Mouse (Mus musculus) gastrocnemius, postnatal 14 days (tissue): ENCODE measurements around the gene Heatr5a. TPM values are rescaled to one million over a fixed set of nuclear protein-coding genes. Genes with fewer than 3 reads are reported as not detected.
A peak's percentile ranks its signal among the peaks of the same experiment; 100 is the strongest.

Experiments used
- DNase-seq: peaks from one replicate; pipeline ENCODE4 v3.0.0; 2021; ENCODE audit warnings: mixed read lengths
- intact Hi-C: fragments of 180-260 bp; cut with DNase I; formaldehyde crosslinking; loops from one replicate; pipeline ENCODE4 v1.15.1; 2025; ENCODE audit warnings: low total_unique reads
- long read RNA-seq, 2 experiments: library from polyadenylated mRNA; stranded (forward); transcript quantifications; one replicate each; pipeline ENCODE4 v2.0.0; 2021
- total RNA-seq, 2 experiments: library from RNA; stranded (reverse); gene quantifications; 2 replicates each; pipeline ENCODE4 v1.2.3; 2021

Gene Heatr5a
- total RNA-seq, result 10 to 100 TPM; 14.1 to 17.9 TPM
- long read RNA-seq, experiment 1, partial matches to known transcripts, result 3 of 6 reads
- long read RNA-seq, experiment 1, other reads (novel, unspliced or antisense), result 3 of 6 reads
- long read RNA-seq, experiment 2, partial matches to known transcripts, result 1 of 4 reads
- long read RNA-seq, experiment 2, other reads (novel, unspliced or antisense), result 3 of 4 reads

DNA sequence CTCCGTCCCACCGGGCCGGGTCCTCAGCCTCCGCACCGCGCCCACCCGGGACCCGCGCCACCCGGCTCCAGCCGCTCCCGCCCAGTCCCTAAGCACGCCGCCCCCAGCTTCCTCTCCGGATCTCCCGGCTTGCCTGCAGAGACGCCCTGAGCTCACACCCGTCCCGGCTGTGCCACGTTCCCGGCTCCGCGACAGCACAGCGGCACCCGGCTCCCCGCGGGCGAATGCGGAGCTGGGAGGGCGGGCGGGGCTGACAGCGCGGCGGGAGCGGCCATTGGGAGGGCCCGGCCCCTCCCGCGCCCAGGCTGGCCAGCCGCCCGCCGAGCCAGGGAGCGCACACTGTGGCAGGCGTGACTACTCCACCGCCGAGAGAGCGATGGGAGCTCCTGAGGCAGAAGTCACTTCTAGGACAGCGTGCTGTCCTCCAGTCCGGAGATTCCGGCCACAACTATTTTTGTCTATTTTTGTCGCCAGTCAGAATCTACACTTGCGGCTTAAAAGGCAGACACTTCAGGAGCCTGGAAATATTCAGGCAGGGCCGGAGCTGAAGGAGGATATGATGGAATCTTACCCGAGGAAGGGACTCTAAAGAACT lies at the start of gene Heatr5a:
Gene Heatr5a (minus strand): TSS at position 252 of the 595 bp plus-strand sequence.
- DNase-seq, result peak; percentile 95
- intact Hi-C loops, result no loop called here

DNA sequence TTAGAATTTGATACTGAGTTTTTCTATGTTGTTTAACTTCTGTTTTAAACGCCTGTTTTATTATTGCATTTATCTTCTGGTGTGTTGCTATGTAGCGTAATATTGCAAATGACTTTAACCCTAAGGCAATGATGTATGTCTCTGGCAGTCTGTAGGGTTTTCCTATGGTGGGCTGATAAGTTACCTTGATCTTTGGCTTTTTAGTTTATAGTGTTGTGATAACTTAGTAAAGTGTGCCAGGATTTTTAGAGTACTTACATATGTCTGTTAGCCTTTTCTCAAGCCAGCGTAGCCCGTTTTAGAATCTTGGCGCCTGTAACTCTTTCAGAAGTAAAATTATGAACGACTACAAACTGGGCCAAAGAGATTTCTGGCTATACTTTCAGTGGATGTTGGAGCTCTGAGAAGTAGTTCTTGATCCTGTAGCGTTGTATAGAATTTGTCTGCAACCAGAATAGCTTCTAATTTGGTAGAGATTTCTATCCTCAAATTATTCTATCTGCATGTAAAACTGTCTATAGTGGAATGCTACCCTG lies 43.4 kb upstream of the Heatr5a start:
- intact Hi-C loops, result loop anchor here (5.0 kb wide), 1 partner anchor 883 kb away; no protein-coding TSS in a partner anchor
- DNase-seq, result no peak

DNA sequence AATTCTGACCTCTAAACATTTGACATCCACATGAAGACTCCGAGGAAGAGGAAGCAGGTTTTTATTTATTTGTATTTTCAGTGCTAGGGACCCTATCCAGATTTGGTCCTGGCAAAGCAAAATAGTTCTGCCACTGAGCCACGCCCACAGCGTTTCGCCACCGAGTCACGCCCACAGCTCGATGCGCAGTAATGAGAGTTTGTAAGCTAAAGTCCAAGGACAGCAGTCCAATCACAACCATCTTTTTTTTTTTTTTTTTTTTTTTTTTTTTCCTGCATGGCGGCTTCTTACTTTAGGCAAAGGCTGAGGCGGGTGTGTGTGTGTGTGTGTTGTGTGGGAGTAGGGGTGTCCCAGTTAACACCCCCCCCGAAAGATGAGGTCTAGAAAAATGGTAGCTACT lies 42.9 kb upstream of the Heatr5a start:
- DNase-seq, result no peak
- intact Hi-C loops, result loop anchor here (5.0 kb wide), 1 partner anchor 883 kb away; no protein-coding TSS in a partner anchor

DNA sequence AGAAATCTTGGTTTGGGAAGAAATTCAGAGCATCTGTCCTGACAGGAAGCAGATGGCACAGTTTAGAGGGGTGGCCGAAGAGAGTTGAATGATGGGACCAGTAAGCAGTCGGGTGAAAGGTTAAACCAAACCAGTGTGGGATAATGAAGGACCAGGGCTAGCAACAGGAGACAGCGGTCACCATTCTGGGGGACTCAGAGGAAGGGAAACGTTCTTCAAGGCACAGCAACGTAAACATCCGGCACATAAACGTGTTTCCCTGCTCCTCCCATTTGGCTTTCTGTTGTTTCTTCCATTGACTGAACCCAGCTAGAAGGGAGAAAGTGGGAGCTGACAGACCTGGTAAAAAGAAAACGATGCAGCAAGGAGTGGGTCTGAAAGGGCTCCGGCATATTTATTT lies 42.2 kb upstream of the Heatr5a start:
- no peak for DNase-seq

DNA sequence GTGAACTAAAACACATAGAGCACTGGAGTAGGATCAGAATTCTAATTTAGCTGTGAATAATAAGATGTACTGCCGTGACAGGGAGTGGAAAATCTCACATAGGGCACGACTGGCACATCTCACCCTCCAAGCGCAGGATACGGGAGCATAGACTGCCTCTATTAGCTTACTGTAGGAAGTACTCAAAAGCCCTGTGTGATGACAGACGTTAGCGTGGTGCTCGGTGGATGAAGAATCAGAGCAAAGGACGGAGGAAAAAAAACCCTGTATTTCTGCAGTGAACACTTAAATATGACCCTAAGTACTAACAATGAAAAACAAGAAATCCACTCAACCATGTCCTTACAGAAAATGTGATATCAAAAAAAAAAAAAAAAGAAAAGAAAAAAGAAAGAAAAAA lies 41.0 kb upstream of the Heatr5a start:
- intact Hi-C loops, result loop anchor here (5.0 kb wide), 1 partner anchor 885 kb away; no protein-coding TSS in a partner anchor
- no peak for DNase-seq

More for the DNA sequence above, 42.2 kb upstream of the Heatr5a start:
- intact Hi-C loops, result loop anchor here (5.0 kb wide), 1 partner anchor 884 kb away; no protein-coding TSS in a partner anchor

DNA sequence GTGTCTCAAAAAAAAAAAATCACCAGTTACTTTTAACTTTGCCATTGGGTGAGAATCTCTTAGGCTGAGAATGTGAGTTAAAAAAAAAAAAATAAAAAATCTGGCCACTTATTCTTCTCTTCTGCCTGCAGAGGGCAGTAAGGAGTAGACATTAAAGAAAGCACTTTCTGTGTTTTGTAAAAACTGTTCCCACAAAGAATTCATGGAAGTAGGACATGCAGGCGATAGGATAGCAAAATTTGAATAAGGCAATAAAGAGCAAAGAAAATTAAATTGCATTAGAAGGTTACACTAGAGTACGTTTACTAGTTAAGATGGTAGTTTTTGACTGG lies 39.5 kb upstream of the Heatr5a start:
- intact Hi-C loops, result loop anchor here (5.0 kb wide), 1 partner anchor 887 kb away; no protein-coding TSS in a partner anchor
- DNase-seq, result no peak

DNA sequence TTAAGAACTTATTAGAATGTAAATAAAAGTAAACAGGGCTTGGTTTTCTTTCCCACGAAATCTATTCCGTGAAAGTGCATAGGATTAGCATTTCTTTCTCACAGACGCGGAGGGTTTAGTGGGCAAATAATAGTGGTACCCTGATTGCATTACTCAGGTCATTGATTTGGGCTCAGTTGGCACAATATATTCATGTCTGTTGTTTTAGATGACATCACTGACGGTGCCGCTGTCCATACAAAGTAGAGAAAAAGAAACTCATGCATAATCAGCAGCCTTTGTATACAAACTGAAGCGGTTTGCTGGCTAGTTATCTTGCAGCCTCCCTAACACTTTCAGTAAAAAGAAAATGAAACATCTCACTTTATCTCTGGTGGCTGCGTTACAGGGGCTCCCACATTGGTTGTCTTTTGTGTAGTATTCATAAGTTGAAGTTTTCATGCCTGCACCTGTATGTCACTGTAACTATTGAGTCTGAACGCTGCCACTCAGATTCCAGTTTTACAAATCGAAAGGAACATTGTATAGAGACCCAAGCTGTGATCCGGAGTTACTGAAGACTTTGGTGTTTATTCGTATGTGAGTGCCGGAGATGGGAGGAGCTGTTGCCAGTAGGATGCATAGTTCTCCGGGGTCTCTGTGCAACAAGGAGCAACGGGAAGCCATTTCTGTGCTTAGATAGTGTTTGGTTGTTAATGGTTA lies 39.0 kb upstream of the Heatr5a start:
- DNase-seq, result no peak
- intact Hi-C loops, result loop anchor here (5.0 kb wide), 1 partner anchor 887 kb away; no protein-coding TSS in a partner anchor

DNA sequence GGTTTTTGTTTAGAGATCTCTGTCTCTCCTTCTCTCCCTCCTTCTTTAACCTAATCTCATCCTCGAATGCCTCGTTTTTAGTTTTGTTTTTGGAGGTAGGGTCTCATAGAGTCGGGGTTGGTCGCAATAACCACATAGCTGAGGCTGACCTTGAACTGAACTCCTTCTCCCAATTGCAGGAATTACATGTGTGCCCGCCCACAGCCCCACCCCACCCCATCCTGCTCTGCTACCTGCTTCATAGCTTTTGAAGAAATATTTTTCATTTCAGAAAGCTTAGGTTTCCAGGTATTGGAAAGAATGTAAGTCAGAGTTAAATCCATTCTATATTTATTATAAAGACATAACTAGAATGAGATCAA lies 35.5 kb upstream of the Heatr5a start:
- DNase-seq, result no peak
- intact Hi-C loops, result no loop called here

DNA sequence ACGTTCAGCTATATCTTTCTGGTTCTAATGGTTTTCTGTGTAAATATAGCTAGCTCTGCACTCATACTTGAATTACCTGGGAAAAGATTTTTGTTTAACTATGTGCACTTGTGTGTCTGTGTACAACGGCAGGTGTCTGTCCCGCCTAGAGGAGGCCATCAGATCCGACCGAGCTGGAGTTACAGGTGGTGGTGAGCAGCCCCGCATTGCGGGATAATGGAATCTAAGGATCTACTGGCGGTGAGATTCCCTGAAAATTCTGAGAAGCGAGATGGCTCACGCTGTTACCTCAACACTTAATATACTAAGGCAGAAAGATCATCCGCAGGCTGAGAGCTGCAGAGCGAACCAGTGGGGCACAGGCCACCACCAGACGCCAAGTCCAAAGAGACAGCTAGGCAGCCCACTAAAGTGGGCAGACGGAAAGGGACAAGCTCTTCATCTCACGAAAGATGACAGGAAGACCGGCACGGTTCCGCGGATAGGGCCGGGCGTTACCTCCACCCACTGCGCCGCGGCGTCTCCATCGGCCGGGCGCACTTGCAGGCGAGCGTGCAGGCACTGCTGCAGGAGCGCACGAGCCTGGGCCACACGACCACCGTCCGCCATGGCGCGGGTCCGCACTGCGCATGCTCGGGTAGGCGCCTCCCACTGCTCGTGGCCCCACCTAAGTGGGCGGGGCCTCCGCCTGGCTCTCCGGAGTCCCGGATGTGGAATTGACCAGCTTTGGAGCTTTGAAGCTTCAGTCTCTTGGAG lies 34.9 kb upstream of the Heatr5a start, which contains the start of gene Dtd2:
Gene Dtd2 (minus strand): TSS at position 625 of the 756 bp plus-strand sequence.
- intact Hi-C loops, result no loop called here
- peak; percentile 94 for DNase-seq

DNA sequence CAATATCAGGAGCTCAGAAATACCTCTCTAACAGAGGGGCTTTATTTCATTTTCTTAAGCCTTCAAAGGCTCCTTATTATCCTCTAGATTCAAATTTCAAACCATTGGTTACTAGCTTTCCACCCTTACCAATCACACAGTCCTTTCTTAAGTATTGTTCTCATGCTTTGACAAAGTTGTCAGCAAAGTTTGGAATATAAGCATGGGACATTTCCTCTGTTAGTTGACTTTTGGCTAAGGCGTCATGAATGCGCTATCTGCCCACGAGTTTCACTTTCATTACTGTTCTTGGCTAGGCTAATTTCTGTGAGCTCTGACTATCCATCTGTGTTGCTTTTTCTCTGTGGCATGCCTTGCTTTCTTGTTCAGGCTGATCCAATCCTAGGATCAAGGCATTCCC lies 31.6 kb upstream of the Heatr5a start:
- DNase-seq, result no peak
- intact Hi-C loops, result no loop called here

DNA sequence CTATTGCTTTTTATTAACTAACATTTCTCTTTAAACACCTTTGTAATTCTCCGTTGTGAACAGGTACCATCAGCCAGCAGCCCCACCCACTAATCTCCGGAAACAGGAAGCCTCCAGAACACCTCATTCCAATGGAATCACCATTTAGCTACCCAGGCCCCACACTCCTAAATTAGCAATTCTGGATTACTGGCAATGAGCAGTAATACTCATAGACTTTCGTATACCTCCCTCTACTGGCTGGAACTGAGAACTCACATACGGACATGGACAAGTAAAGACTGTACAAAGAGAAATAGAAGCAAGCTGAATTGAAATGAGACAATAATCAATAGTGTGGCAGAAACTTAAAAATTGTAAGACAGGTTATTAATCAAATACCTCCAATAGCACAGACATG lies 30.4 kb upstream of the Heatr5a start:
- intact Hi-C loops, result no loop called here
- peak; percentile 14 for DNase-seq

DNA sequence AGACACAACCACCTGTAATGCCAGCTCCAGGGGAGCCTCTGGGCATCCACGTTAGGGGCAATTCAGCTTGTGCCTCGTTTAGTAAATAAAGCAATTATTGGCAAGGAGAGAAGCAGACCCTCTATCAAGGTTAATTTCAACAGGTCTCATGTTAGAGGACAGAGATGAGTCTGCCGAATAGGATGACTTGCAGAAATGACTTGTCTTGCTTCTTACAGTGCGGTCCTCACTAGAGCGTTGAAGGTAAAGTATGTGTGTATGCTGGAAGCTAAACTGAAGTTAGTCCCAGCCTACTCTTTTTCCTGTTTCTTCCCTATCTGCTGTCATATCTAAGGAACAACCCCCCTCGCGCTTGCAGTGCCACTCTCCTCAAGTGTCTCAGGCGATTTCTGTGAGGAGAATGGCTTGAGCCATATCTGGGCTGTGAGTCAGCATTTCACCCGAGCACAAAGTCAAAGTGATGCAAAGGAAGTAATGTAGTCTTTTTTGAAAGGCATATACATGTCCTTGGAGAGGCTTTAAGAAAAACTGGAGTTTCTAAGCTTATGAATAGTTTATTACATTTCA lies 27.3 kb upstream of the Heatr5a start:
- intact Hi-C loops, result loop anchor here (5.0 kb wide), 1 partner anchor 51 kb away; no protein-coding TSS in a partner anchor
- no peak for DNase-seq

DNA sequence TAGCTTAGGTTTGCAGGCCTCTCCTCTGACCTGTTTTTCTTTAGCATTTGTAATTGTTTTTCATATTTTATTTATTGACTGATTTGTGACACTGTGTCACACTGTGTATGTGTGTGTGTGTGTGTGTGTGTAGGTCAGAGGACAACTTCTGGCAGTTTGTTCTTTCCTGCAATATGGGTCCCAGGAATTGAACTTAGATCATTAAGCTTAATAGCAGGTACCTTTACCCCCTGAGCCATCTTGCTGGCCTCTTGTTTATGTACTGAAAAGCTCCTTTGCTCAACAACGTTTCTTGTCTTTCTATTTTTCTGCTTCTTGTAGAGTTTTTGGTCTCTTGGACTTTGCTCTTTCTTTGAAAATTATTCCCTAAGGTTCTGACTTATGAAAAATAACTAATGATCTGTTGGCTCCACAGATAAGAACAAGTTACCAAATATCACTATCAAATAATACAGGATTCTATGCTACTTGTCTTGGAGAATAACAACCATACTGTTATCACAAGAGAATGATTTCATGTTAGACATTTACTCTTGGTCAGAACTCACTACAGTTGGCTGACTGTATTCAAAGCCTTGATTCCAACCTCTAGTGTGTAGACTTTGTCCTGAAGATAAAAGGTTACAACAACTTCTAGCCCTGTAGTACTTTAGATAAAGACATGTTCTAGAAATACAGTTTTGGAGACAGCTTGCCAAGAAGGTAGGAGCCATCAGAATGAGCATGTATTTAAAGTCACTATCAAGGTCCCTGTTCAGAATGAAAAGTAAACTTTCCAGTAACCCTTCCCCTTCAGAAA lies 24.8 kb upstream of the Heatr5a start:
- no peak for DNase-seq
- intact Hi-C loops, result loop anchor here (5.0 kb wide), 1 partner anchor 49 kb away; no protein-coding TSS in a partner anchor

DNA sequence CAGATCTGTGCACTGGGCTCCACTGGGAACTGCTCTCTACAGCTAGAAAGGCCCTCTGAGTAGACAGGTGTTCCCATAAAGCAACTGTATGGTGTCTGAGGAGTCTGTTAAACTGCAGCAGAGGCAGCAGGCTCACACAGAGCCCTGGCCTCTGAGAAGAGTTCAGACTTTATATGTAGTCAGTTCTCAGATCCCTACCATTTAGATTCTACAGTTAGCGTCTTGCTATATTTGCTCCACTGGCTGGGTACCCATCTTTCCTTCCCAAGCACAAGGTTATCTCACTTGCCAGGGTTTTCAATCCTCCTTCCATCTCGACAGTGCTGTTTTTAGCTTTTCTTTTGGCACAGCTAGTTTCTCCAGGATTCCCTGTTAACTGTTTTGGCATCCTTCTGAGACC lies 19.5 kb upstream of the Heatr5a start:
- intact Hi-C loops, result no loop called here
- DNase-seq, result no peak

DNA sequence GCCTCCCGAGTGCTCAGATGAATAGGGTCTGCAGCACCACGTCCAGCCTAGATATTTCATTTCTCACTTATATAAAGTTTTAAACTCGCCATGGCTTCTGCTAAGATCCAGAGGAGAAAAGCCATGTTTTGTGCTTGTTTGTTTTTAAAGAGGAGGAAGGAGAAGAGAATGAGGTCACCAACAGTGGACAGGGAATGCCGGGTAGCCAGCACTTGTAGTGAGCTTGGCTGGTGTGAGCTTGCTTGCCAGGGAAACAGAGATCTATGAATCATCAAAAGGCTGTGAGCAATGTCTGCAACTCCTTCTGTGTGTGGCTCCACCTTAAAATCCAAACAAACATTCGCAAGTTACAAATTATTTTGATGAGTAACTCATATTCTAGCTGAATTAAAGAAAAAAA lies 17.4 kb upstream of the Heatr5a start:
- no peak for DNase-seq
- intact Hi-C loops, result no loop called here

DNA sequence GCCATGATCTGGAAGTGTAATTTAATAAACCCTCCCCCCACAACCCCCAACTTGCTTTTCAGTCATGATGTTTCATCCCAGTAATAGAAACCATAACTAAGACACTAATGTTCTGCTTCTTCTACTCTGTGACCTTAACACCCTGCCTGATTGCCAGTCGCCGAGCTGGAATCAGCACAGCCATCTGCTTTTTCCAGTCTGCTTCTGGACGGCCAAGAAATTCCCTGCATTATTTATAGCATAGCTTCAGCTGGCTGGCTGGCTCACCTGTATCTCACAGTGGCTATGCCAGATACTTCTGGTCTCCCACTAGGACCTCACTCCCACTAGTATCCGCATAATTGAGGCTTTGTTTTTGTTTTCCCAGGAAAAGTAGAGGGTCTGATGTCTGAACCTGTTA lies 14.7 kb upstream of the Heatr5a start:
- DNase-seq, result peak; percentile 42
- intact Hi-C loops, result no loop called here

DNA sequence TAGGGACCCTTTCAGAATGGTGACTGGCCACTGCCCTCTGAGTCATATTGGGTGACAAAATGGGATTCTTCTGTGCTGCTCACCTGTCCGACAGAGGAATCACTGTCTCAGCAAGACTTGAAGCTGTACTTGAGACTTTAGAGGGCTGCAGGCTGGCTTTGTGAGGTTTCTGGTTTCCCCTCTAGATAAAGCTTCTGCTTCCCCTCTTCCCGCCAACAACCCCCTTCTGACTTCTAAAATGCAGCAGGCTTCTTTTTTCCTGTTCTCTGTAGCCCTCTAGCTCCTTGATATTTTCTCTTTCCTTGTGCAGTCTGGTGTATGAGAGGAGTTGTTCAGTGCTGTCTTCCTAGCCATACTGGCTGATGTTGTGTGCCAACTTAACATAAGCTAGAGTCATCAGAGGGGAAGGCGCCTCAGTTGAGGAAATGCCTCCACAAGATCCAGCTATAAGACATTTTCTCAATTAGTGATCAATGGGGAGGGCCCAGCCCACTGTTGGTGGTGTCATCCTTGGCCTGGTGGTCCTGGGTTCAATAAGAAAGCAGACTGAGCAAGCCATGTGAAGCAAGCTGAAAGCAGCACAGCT lies 14.1 kb upstream of the Heatr5a start:
- DNase-seq, result no peak
- intact Hi-C loops, result no loop called here

DNA sequence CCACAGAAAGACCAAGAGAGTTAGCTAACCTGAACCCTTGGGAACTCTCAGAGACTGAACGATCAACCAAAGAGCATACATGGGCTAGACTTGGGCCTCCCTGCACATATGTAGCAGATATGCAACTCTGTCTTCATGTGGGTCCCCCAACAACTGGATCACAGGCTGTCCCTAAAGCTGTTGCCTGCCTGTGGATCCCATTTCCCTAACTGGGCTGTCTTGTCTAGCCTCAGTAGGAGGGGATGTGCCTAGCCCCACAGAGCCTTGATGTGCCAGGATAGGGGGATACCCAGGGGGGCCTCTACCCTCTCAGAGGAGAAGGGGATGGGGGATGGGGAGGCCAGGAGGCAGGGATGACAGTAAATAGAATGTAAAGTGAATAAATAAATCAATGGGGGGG lies 12.5 kb upstream of the Heatr5a start:
- intact Hi-C loops, result no loop called here
- DNase-seq, result no peak
